Mouse (Mus musculus) ZHBTc4 (cell line): Measurements from ENCODE around the gene Sox18.

Experiments used
- DNase-seq: peaks from one replicate; pipeline ENCODE4 v3.0.0-alpha.2; 2011; ENCODE audit warnings: low read depth, low spot score

Sox18 gene

DNA sequence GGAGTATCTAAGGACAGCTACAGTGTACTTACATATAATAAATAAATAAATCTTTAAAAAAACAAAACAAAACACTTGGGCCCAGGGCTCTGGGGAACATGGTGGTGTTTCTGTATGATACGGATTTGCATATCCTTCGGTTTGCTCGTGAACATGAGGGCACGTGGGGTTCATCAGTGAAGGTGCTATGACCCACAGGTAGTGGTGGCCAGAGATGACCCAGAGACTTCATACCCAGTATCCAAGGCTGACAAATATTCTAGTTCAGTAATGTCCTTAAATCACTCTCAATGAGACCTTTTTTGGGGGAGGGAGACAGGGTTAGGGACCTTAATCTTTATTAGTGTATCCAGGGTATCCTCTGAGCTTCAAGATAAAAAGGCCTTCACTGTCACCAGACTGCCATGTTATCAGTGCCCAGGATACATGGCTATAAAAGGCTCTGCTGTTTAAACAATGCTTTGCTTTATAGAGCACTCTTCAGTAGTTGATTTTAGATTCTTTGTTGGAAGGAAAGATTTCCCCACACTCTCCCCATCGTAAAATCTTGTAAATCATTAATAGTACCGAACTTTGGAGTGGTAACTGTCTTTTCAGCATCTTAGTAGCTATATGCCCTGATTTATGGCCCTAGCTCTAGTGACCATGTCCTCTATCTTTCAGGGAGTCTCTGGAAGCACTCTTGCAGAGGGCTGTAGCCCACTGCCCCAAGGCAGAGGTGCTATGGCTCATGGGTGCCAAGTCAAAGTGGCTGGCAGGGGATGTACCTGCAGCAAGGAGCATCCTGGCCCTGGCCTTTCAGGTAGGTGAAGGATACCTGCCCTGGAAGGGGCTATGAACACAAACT is 24.6 kb downstream of the Sox18 start:
- no peak for DNase-seq

DNA sequence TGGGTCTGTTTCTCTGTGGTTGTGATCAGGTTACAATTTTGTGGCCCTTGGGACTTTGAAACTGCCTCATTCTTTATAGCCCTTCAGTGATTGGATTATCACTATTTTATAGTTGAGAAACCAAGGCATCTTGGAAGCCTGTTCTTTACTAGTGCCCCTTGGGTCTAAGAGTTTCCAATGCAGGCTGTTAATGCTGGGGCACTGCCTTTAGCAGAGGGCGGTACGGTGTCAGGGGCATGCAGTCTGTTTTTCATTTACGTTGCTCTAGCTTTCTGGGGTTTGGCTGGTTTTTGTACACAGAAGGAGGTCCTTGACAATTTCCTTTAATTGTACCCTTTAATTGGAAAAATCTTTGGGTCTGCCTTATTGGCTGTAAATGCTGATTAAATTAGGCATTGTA is 25.8 kb downstream of the Sox18 start:
- DNase-seq = no peak

GRCm38 (mm10) chr2:181644361-181644760 is 27.1 kb downstream of the Sox18 start:
- peak; percentile 76 for DNase-seq

DNA sequence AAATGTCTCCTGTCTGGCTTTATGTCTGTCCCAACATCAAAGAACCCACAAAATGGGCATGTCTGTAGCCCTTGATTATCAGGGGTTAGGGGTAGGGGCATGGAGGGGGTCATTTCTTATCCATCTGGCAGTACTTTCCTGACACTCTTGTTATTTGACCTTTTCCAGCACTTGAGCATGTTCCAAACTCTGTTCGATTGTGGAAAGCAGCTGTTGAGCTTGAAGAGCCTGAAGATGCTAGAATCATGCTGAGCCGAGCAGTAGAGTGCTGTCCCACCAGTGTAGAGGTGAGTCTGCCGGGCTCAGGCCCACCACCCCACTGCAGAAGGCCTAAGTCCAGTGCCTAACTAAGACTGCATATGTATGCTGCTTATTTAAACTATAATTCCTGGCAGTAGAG is 35.6 kb downstream of the Sox18 start:
- no peak for DNase-seq

DNA sequence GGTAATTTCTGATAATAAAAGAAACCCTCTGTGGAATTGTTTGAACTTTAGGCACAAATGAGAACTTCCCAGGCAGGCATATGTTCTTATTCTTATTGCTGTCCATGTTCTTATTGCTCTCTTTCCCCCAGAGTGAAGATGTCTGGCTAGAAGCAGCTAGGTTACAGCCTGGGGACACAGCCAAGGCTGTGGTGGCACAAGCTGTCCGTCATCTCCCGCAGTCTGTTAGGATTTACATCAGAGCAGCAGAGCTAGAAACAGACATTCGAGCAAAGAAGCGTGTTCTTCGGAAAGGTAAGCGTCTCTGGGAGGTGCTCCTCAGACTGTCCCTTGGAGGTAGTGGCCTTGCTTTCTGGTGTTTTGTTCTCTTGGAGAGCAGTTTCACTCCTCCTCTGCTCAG is 38.8 kb downstream of the Sox18 start:
- DNase-seq = no peak

DNA sequence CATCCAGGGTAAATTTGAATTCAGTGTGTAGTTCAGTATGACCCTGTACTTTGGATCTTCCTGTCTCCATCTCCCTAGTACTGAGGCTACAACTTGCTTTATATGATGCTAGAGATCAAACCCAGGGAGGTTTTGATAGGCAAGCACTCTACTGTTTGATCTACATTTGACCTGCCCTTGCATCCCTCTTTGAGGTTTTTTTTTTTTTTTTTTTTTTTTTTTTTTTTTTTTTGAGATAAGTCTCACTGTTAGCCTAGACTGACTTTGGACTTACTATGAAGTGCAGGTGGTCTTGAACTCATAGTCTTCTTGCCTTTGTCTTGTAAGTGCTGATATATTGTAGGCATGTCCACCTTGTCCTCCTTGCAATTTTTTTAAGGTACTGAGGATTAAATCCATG is 43.0 kb downstream of the Sox18 start:
- no peak for DNase-seq

- peak; percentile 39 for DNase-seq
Measured at GRCm38 (mm10) chr2:181623401-181623800, 48.0 kb downstream of the Sox18 start.
